Mouse (Mus musculus) erythroblast, embryonic 14.5 days (primary cell): ENCODE measurements around the gene Gm18336. TPM values are rescaled to one million over a fixed set of nuclear protein-coding genes. Genes with fewer than 3 reads are reported as not detected.
"Not testable (repeated sequence)": the region's sequence is repeated elsewhere in the genome, so short reads cannot be mapped to it uniquely, and the experiment has no call there.

Experiments
- H3K27me3 ChIP-seq: 2 replicates; pipeline ENCODE4 v1.6.1; 2012; ENCODE audit warnings: inconsistent platforms; ENCODE audit not compliant: control insufficient read depth
- H3K36me3 ChIP-seq: 2 replicates; pipeline ENCODE4 v1.6.1; 2012; ENCODE audit warnings: mild to moderate bottlenecking, inconsistent platforms; ENCODE audit not compliant: control insufficient read depth
- H3K4me1 ChIP-seq: 2 replicates; pipeline ENCODE4 v1.6.1; 2012; ENCODE audit warnings: inconsistent platforms; ENCODE audit not compliant: control insufficient read depth
- H3K4me3 ChIP-seq: replicated peaks from 2 replicates; pipeline ENCODE3; 2012; ENCODE audit warnings: moderate library complexity, mild to moderate bottlenecking, inconsistent platforms
- H3K9me3 ChIP-seq: 2 replicates; pipeline ENCODE4 v1.6.1; 2012; ENCODE audit warnings: low read length, inconsistent platforms, mixed read lengths; ENCODE audit not compliant: control insufficient read depth
- GATA1 ChIP-seq: IDR thresholded peaks from 2 replicates; pipeline ENCODE4 v1.6.1; 2012; ENCODE audit warnings: low read length, inconsistent platforms, mixed read lengths
- TAL1 ChIP-seq: IDR thresholded peaks from 3 replicates; pipeline ENCODE4 v1.6.1; 2012; ENCODE audit warnings: low read length, inconsistent platforms, mixed read lengths
- polyA plus RNA-seq: library from polyadenylated mRNA; stranded (reverse); fragments of >175 nt; gene quantifications from 2 replicates; pipeline ENCODE4 v1.2.3, GENCODE M21; 2012

Gene Gm18336
- polyA plus RNA-seq, result not detected in 2 replicates

- H3K4me3 ChIP-seq, H3K27me3 ChIP-seq, H3K36me3 ChIP-seq, H3K4me1 ChIP-seq, H3K9me3 ChIP-seq: not testable (repeated sequence)
These were observed at the start of gene Gm18336 for GRCm38 (mm10) chrX:73398636-73399035. Gm18336 (minus strand) TSS chrX:73398736.

- H3K4me3 ChIP-seq, result no peak overlapping the region
These were observed 42.9 kb upstream of the Gm18336 start for GRCm38 (mm10) chrX:73441428-73441827.

GRCm38 (mm10) chrX:73435252-73435651 lies 36.7 kb upstream of the Gm18336 start, which contains the start of gene Trex2:
Trex2 (minus strand) TSS chrX:73435344.
- Histone ChIP-seq H3K36me3 (peaks cover 12% of the 10 kb centered on the region), H3K4me1 (no peaks in the 10 kb centered on the region), H3K9me3 (no peaks in the 10 kb centered on the region), H3K27me3 (peaks cover 4% of the 10 kb centered on the region; the same call in 1 of the 2 replicates), H3K4me3 (no peak within 1 kb of the TSS)
- TF ChIP-seq GATA1 (no peak), TAL1 (no peak)

More at GRCm38 (mm10) chrX:73441428-73441827, 42.9 kb upstream of the Gm18336 start:
- peaks cover 26% of the 10 kb centered on the region for H3K36me3 ChIP-seq
- no peaks in the 10 kb centered on the region for H3K4me1 ChIP-seq
- TF ChIP-seq TAL1 (no peak), GATA1 (no peak)
- H3K27me3 ChIP-seq, result no peaks in the 10 kb centered on the region
- no peaks in the 10 kb centered on the region for H3K9me3 ChIP-seq

- Histone ChIP-seq H3K4me1 (no peaks in the 10 kb centered on the region), H3K36me3 (peaks cover 12% of the 10 kb centered on the region), H3K27me3 (peaks cover 6% of the 10 kb centered on the region; the same call in 1 of the 2 replicates), H3K4me3 (no peak overlapping the region), H3K9me3 (no peaks in the 10 kb centered on the region)
- TF ChIP-seq TAL1, result no peak
- TF ChIP-seq GATA1, result no peak
These were observed 34.3 kb upstream of the Gm18336 start for GRCm38 (mm10) chrX:73432850-73433249.

GRCm38 (mm10) chrX:73430036-73430435 lies 31.5 kb upstream of the Gm18336 start:
- Histone ChIP-seq H3K4me3 (no peak overlapping the region), H3K36me3 (no peaks in the 10 kb centered on the region), H3K4me1 (no peaks in the 10 kb centered on the region), H3K27me3 (peaks cover 6% of the 10 kb centered on the region; the same call in 1 of the 2 replicates), H3K9me3 (no peaks in the 10 kb centered on the region)
- TF ChIP-seq TAL1, result no peak
- no peak for TF ChIP-seq GATA1

GRCm38 (mm10) chrX:73412767-73413166 lies 14.2 kb upstream of the Gm18336 start:
- TF ChIP-seq GATA1 (no peak), TAL1 (no peak)
- H3K4me3 ChIP-seq, result no peak overlapping the region

GRCm38 (mm10) chrX:73410880-73411517 lies 12.5 kb upstream of the Gm18336 start, which contains the start of gene Zfp92:
Zfp92 (plus strand) TSS chrX:73411096.
- TF ChIP-seq GATA1 (no peak), TAL1 (no peak)
- peaks cover 8% of the 10 kb centered on the region for H3K27me3 ChIP-seq
- H3K9me3 ChIP-seq, result no peaks in the 10 kb centered on the region
- no peaks in the 10 kb centered on the region for H3K4me1 ChIP-seq
- no peaks in the 10 kb centered on the region for H3K36me3 ChIP-seq
- no peak within 1 kb of the TSS for H3K4me3 ChIP-seq

More at GRCm38 (mm10) chrX:73412767-73413166, 14.2 kb upstream of the Gm18336 start:
- H3K27me3 ChIP-seq, result peaks cover 8% of the 10 kb centered on the region
- no peaks in the 10 kb centered on the region for H3K4me1 ChIP-seq
- H3K36me3 ChIP-seq, result no peaks in the 10 kb centered on the region
- no peaks in the 10 kb centered on the region for H3K9me3 ChIP-seq

- no peak overlapping the region for H3K4me3 ChIP-seq
- H3K27me3 ChIP-seq, result peaks cover 2% of the 10 kb centered on the region; the same call in 1 of the 2 replicates
- no peaks in the 10 kb centered on the region for H3K36me3 ChIP-seq
- H3K4me1 ChIP-seq, result no peaks in the 10 kb centered on the region
- H3K9me3 ChIP-seq, result peaks cover 6% of the 10 kb centered on the region
- TF ChIP-seq TAL1 (no peak), GATA1 (no peak)
These were observed 3.1 kb upstream of the Gm18336 start for GRCm38 (mm10) chrX:73401616-73402015.

GRCm38 (mm10) chrX:73400951-73401350 lies 2.4 kb upstream of the Gm18336 start:
- H3K4me1 ChIP-seq, result no peaks in the 10 kb centered on the region

GRCm38 (mm10) chrX:73396446-73396845 lies 2.1 kb downstream of the Gm18336 start:
- Histone ChIP-seq H3K4me1 (no peaks in the 10 kb centered on the region), H3K4me3 (no peak overlapping the region), H3K27me3 (peaks cover 4% of the 10 kb centered on the region), H3K36me3 (no peaks in the 10 kb centered on the region), H3K9me3 (peaks cover 6% of the 10 kb centered on the region)
- TF ChIP-seq TAL1, result no peak
- TF ChIP-seq GATA1, result no peak

More at GRCm38 (mm10) chrX:73400951-73401350, 2.4 kb upstream of the Gm18336 start:
- H3K36me3 ChIP-seq, result no peaks in the 10 kb centered on the region
- no peak overlapping the region for H3K4me3 ChIP-seq
- TF ChIP-seq TAL1 (no peak), GATA1 (no peak)
- H3K27me3 ChIP-seq, result peaks cover 2% of the 10 kb centered on the region; the same call in 1 of the 2 replicates
- H3K9me3 ChIP-seq, result peaks cover 6% of the 10 kb centered on the region
